Mouse (Mus musculus) left cerebral cortex, adult 18-20 months (tissue): ENCODE data around the gene Prdm4. TPM values are rescaled to one million over a fixed set of nuclear protein-coding genes. Genes with fewer than 3 reads are reported as not detected.

Experiments used
- DNase-seq, 2 experiments: peaks; one replicate each; pipeline ENCODE4 v3.0.0; 2021 to 2022; ENCODE audit warnings: low spot score in 2 of 2, mixed read lengths in 1 of 2
- total RNA-seq, 2 experiments: library from RNA; stranded (reverse); gene quantifications; 2 replicates each; pipeline ENCODE4 v1.2.3; 2021

The Prdm4 gene
- total RNA-seq, 2 experiments from 2014 or later = 28.1 to 28.7 TPM

GRCm38 (mm10) chr10:85873861-85874544, 42.9 kb downstream of the Prdm4 start:
- no peak for DNase-seq

GRCm38 (mm10) chr10:85872479-85872773, 44.5 kb downstream of the Prdm4 start:
- no peak for DNase-seq

- peak; percentile 90 to 95 for DNase-seq
Measured at GRCm38 (mm10) chr10:85871698-85872478, 45.1 kb downstream of the Prdm4 start.

- no peak for DNase-seq
Measured at GRCm38 (mm10) chr10:85846105-85846862, 70.7 kb downstream of the Prdm4 start.

Other genes starting within 250 kb of the Prdm4 start
- 10 to 100 TPM; 17.9 to 20.1 TPM for gene Pwp1, start 87.6 kb downstream of the Prdm4 start, total RNA-seq
- under 1 TPM; 0.23 to 0.49 TPM for gene Ascl4, start 10.5 kb upstream of the Prdm4 start, total RNA-seq
- 100 to 1,000 TPM; 119 to 123 TPM for gene Rtcb, start 40.7 kb upstream of the Prdm4 start, total RNA-seq
- gene Bpifc, start 94.8 kb upstream of the Prdm4 start, total RNA-seq = under 1 TPM in 1 of 2 experiments, not detected in 1; 0.33 TPM
- 10 to 100 TPM; 26.5 to 30.5 TPM for gene Fbxo7, start 104.8 kb upstream of the Prdm4 start, total RNA-seq